Mouse (Mus musculus): Measurements from ENCODE around the gene Polr2c.

DNA sequence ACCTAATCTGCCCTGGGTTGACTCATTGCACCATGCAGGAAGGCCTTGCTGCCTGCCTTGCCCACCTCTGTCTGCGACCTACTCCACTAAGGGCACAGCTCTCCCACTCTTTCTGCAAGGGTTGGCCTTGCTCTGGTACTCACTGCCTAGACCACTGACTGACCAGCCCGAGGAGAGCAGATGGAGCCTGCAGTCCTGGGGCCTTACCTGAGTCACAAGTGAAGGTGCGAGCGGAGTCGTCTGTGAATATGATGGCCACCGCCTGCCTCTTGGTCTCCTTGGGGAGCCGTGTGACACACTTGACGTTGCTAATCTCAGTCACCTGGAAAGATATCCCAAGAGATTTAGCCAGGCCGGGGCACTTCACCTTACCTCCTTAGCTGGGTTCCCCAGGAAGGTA is 9.7 kb downstream of the Polr2c start:
- no peak for TF ChIP-seq CTCF (IDR thresholded peaks at IDR 0.05; ENCODE audit: low read depth)
- no peak for TF ChIP-seq EP300 (IDR thresholded peaks at IDR 0.05; ENCODE audit: low read depth)
